ENCODE assay signal across 12 mouse cellular contexts in genomic region chr9:70838132-70838911, GRCm38 (mm10).
DNase-seq lines count a peak whose midpoint lies in the region; ATAC-seq and TF ChIP-seq lines count a peak whose summit lies in the region.
"Had no signal": no experiment of that assay in that cellular context is flagged by ENCODE, and none has a peak within 500 bp of the region (broad histone marks: within the 10 kb centered on the region; RNA-seq: fewer than 3 reads in every experiment).

No protein-coding gene starts in this region.

- no peak for TF ChIP-seq POLR2A in CH12.LX (IDR thresholded peaks at IDR 0.05; ENCODE audit: low read depth, low read length)

- dilution Hi-C loops in CH12.LX (cut with MboI; ENCODE audit: extremely low pct_ligation_motif_present, extremely low pct_unique_long_range_greater_than_20kb, low sequenced_read_pairs): no loop called here

- H3K4me2 ChIP-seq in intestine, embryonic 15.5 days (replicated peaks): no peak overlapping the region
- no peak overlapping the region for H3K4me2 ChIP-seq in intestine, postnatal 0 days (replicated peaks; ENCODE audit: low read depth)
- H3K4me2 ChIP-seq in CH12.LX (ENCODE audit: insufficient read depth, low read depth, poor library complexity, severe bottlenecking): peak overlapping the region; percentile 4; the same call in 1 of the 2 replicates
- no peak overlapping the region for H3K4me2 ChIP-seq in midbrain, embryonic 13.5 days (replicated peaks)
- H3K4me2 ChIP-seq: neural tube, embryonic 15.5 days had no signal

- no peak overlapping the region for H3K4me3 ChIP-seq in intestine, embryonic 15.5 days (replicated peaks)
- no peak overlapping the region for H3K4me3 ChIP-seq in intestine, postnatal 0 days (ENCODE audit: low read depth, low read length)
- H3K4me3 ChIP-seq in CH12.LX (replicated peaks in 1 of 3; ENCODE audit: low read depth in 2 of 3, low read length in 2 of 3, poor library complexity in 1 of 3): no peak overlapping the region
- no peak overlapping the region for H3K4me3 ChIP-seq in midbrain, embryonic 13.5 days (replicated peaks)
- H3K4me3 ChIP-seq: neural tube, embryonic 15.5 days had no signal

- no peak for TF ChIP-seq CTCF in intestine, postnatal 0 days (IDR thresholded peaks at IDR 0.05; ENCODE audit: low read depth)
- no peak for TF ChIP-seq CTCF in CH12.LX (conservative IDR thresholded peaks at IDR 0.05 in 1 of 2, IDR thresholded peaks at IDR 0.05 in 1 of 2; ENCODE audit: low read depth in 2 of 2, low read length in 2 of 2)

- no peak for ATAC-seq in intestine, embryonic 15.5 days
- ATAC-seq in intestine, postnatal 0 days: no peak
- peak; percentile 70 to 75 for ATAC-seq in hematopoietic stem cell, adult 5-6 weeks (replicated peaks in 1 of 2; ENCODE audit: insufficient read depth in 1 of 2, low FRiP score in 2 of 2, low TSS enrichment in 1 of 2, low read depth in 1 of 2, poor library complexity in 2 of 2, severe bottlenecking in 2 of 2)
- no peak for ATAC-seq in activated CD4-positive, CD25-positive, alpha-beta regulatory T cell, adult 4 months
- ATAC-seq in midbrain, embryonic 13.5 days: no peak

- peaks cover 23% of the 10 kb centered on the region for H3K4me1 ChIP-seq in intestine, embryonic 15.5 days (replicated peaks)
- peaks cover 23% of the 10 kb centered on the region for H3K4me1 ChIP-seq in intestine, postnatal 0 days (replicated peaks; ENCODE audit: control insufficient read depth, insufficient read depth, low read length)
- H3K4me1 ChIP-seq in CH12.LX (ENCODE audit: control insufficient read depth in 1 of 2, insufficient read depth in 2 of 2): peaks cover 22 to 51% of the 10 kb centered on the region in 2 experiments
- H3K4me1 ChIP-seq in midbrain, embryonic 13.5 days (replicated peaks): no peaks in the 10 kb centered on the region; the same call in 1 of the 2 replicates

- in situ Hi-C loops in CH12.LX (cut with MboI; ENCODE audit: low pct_ligation_motif_present, low pct_unique_long_range_greater_than_20kb, low sequenced_read_pairs): no loop called here

- 79% methylated on average over 10 of the region's 10 CpGs for WGBS in intestine, embryonic 15.5 days
- 67% methylated on average over 9 of the region's 10 CpGs for WGBS in intestine, postnatal 0 days
- WGBS in midbrain, embryonic 13.5 days: 86% methylated on average over 10 of the region's 10 CpGs

- peak overlapping the region; percentile 22; the same call in 1 of the 2 replicates for H3K27ac ChIP-seq in intestine, embryonic 15.5 days
- H3K27ac ChIP-seq in intestine, postnatal 0 days (ENCODE audit: low read depth, low read length): no peak overlapping the region
- no peak overlapping the region for H3K27ac ChIP-seq in CH12.LX (ENCODE audit: insufficient read depth, low read depth)
- H3K27ac ChIP-seq in midbrain, embryonic 13.5 days: no peak overlapping the region
- H3K27ac ChIP-seq: neural tube, embryonic 15.5 days had no signal

- peak; percentile 76 for TF ChIP-seq EP300 in CH12.LX (IDR thresholded peaks at IDR 0.05; ENCODE audit: low read length)

- no peaks in the 10 kb centered on the region for H3K9me3 ChIP-seq in intestine, embryonic 15.5 days
- H3K9me3 ChIP-seq in intestine, postnatal 0 days (ENCODE audit: control insufficient read depth): no peaks in the 10 kb centered on the region
- H3K9me3 ChIP-seq in CH12.LX (replicated peaks; ENCODE audit: low read length): peaks cover 14% of the 10 kb centered on the region
- H3K9me3 ChIP-seq in midbrain, embryonic 13.5 days: no peaks in the 10 kb centered on the region
- H3K9me3 ChIP-seq: neural tube, embryonic 15.5 days had no signal

- no peak for TF ChIP-seq RAD21 in CH12.LX (IDR thresholded peaks at IDR 0.05; ENCODE audit: low read depth, low read length)

- no peaks in the 10 kb centered on the region for H3K36me3 ChIP-seq in intestine, embryonic 15.5 days
- H3K36me3 ChIP-seq in intestine, postnatal 0 days (ENCODE audit: control insufficient read depth, insufficient read depth): no peaks in the 10 kb centered on the region
- H3K36me3 ChIP-seq in CH12.LX (replicated peaks in 1 of 2; ENCODE audit: control insufficient read depth in 1 of 2, insufficient read depth in 1 of 2, low read length in 1 of 2): no peaks in the 10 kb centered on the region
- no peaks in the 10 kb centered on the region for H3K36me3 ChIP-seq in midbrain, embryonic 13.5 days
- H3K36me3 ChIP-seq: neural tube, embryonic 15.5 days had no signal

- peak; percentile 74 for DNase-seq in CH12.LX (ENCODE audit: extremely low read depth)
- DNase-seq in monocyte, adult 2 months (ENCODE audit: low read depth in 1 of 2, low spot score in 2 of 2): peak; percentile 78 to 90
- DNase-seq in layer of hippocampus, adult 9-10 months (ENCODE audit: low spot score): no peak
- DNase-seq: cerebellum, postnatal 10 days; gastrocnemius, postnatal 14 days; left cerebral cortex, postnatal 4 days had no signal

- H3K27me3 ChIP-seq in intestine, embryonic 15.5 days (replicated peaks): no peaks in the 10 kb centered on the region
- no peaks in the 10 kb centered on the region for H3K27me3 ChIP-seq in intestine, postnatal 0 days (replicated peaks; ENCODE audit: control insufficient read depth, insufficient read depth, low read length)
- no peaks in the 10 kb centered on the region for H3K27me3 ChIP-seq in CH12.LX (replicated peaks)
- H3K27me3 ChIP-seq in midbrain, embryonic 13.5 days: no peaks in the 10 kb centered on the region
- H3K27me3 ChIP-seq: neural tube, embryonic 15.5 days had no signal

- no peaks in the 10 kb centered on the region for H3K79me2 ChIP-seq in CH12.LX (replicated peaks; ENCODE audit: control insufficient read depth, extremely low read depth, insufficient read depth, poor library complexity, severe bottlenecking)

- H3K9ac ChIP-seq in intestine, embryonic 15.5 days: no peak overlapping the region
- no peak overlapping the region for H3K9ac ChIP-seq in intestine, postnatal 0 days (ENCODE audit: low read depth, low read length)
- no peak overlapping the region for H3K9ac ChIP-seq in CH12.LX (ENCODE audit: insufficient read depth, low read depth)
- H3K9ac ChIP-seq in midbrain, embryonic 13.5 days (replicated peaks): no peak overlapping the region
- H3K9ac ChIP-seq: neural tube, embryonic 15.5 days had no signal

TF ChIP-seq in CH12.LX, 34 proteins besides CTCF, POLR2A, EP300 and RAD21:
- TF ChIP-seq IRF4 (IDR thresholded peaks at IDR 0.05; ENCODE audit: low read depth, low read length): peak; percentile 71
- no peak for TF ChIP-seq MXI1 (IDR thresholded peaks at IDR 0.05; ENCODE audit: low read depth, low read length)
- no peak for TF ChIP-seq TBP (conservative IDR thresholded peaks at IDR 0.05; ENCODE audit: low read depth, low read length)
- TF ChIP-seq JUN (IDR thresholded peaks at IDR 0.05; ENCODE audit: insufficient read depth, low read depth, low read length): peak; percentile 23; the same call in 1 of the 2 replicates
- TF ChIP-seq MAFK (IDR thresholded peaks at IDR 0.05; ENCODE audit: insufficient replicate concordance, low read length): no peak

Comparison
In these comparisons a context has a peak if more than half of its experiments do, and no peak if none do; other contexts are left out.
1. ATAC-seq: peak in hematopoietic stem cell, adult 5-6 weeks (2 of 2); none in intestine, embryonic 15.5 days (single experiment), intestine, postnatal 0 days (single experiment), activated CD4-positive, CD25-positive, alpha-beta regulatory T cell, adult 4 months (single experiment) and midbrain, embryonic 13.5 days (single experiment).